Mouse (Mus musculus) urinary bladder, postnatal 25 days (tissue): ENCODE measurements around the gene Gkn1.
A peak's percentile ranks its signal among the peaks of the same experiment; 100 is the strongest.

Experiments used
- DNase-seq: peaks from one replicate; pipeline ENCODE4 v3.0.0; 2022; ENCODE audit warnings: low spot score

Gkn1 gene

GRCm38 (mm10) chr6:87323381-87323780 is 27.4 kb downstream of the Gkn1 start:
- DNase-seq, result peak; percentile 28

- no peak for DNase-seq
Observed at GRCm38 (mm10) chr6:87318651-87319050, 32.1 kb downstream of the Gkn1 start.

GRCm38 (mm10) chr6:87316966-87317365 is 33.8 kb downstream of the Gkn1 start:
- no peak for DNase-seq

GRCm38 (mm10) chr6:87312761-87313160 is 38.0 kb downstream of the Gkn1 start:
- DNase-seq, result no peak

GRCm38 (mm10) chr6:87304486-87304885 is 46.3 kb downstream of the Gkn1 start:
- DNase-seq, result no peak

- no peak for DNase-seq
Observed at GRCm38 (mm10) chr6:87302746-87303145, 48.0 kb downstream of the Gkn1 start.

- DNase-seq, result no peak
Observed at GRCm38 (mm10) chr6:87301991-87302390, 48.8 kb downstream of the Gkn1 start.
